Mouse (Mus musculus): ENCODE measurements around the gene Lage3.

GRCm38 (mm10) chrX:74384451-74384850, 31.0 kb upstream of the Lage3 start:
- TF ChIP-seq POLR2A (IDR thresholded peaks at IDR 0.05; ENCODE audit: insufficient read depth, low read depth, low read length) (no peak), CTCF (IDR thresholded peaks at IDR 0.05) (no peak), EP300 (IDR thresholded peaks at IDR 0.05; ENCODE audit: insufficient read depth, low read depth, low read length) (no peak)

Measured in heart, adult 2 months (tissue).